Mouse (Mus musculus) cortical plate, adult 2 months (tissue): ENCODE data around the gene Rfxap.

Experiments
- CTCF ChIP-seq: fragments of 200-500 bp; IDR thresholded peaks from 2 replicates; pipeline ENCODE4 v1.5.1; 2011; ENCODE audit warnings: mild to moderate bottlenecking, control low read depth, low read length; ENCODE audit not compliant: insufficient read depth; ENCODE audit errors: extremely low read depth
- POLR2A ChIP-seq: fragments of 200-500 bp; IDR thresholded peaks from 2 replicates; pipeline ENCODE4 v1.6.1; 2011; ENCODE audit warnings: mild to moderate bottlenecking, low read length, control low read depth; ENCODE audit not compliant: insufficient read depth; ENCODE audit errors: extremely low read depth

- no peak for TF ChIP-seq POLR2A
- no peak for TF ChIP-seq CTCF
Measured at GRCm38 (mm10) chr3:54809111-54809510, 1.5 kb upstream of the Rfxap start.
